Mouse (Mus musculus): ENCODE data around the gene Rab8a. TPM values are rescaled to one million over a fixed set of nuclear protein-coding genes. Genes with fewer than 3 reads are reported as not detected.

Gene Rab8a
- total and polyA plus RNA-seq, 3 experiments: 23.6 to 40.9 (median 24.2) TPM

DNA sequence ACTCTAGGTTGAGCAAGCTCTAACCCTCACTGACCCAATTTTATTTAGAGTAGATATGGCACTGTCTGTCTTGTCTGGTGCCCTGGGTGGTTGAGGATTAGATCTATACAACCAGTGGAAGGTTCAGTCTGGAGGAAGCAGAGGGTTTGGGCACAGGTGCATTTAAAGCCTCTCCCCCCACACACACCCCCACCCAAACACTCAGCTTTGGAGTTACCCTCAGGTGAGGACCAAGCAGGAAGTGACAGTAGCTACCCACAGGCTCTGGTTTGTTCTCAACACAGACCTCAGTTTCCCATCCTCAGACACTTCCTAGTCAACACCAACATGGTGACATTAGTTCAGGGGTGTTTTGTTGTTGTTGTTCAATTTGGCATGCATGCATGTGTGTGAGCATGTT lies 1.8 kb downstream of the Rab8a start:
- H3K36me3 ChIP-seq (ENCODE audit: control insufficient read depth, insufficient read depth, low read length): peaks cover 5% of the 10 kb centered on the region; the same call in 1 of the 2 replicates
- TF ChIP-seq CTCF (IDR thresholded peaks at IDR 0.05) (no peak), EP300 (IDR thresholded peaks at IDR 0.05; ENCODE audit: insufficient read depth, low read depth, low read length) (no peak), POLR2A (IDR thresholded peaks at IDR 0.05; ENCODE audit: insufficient read depth, low read depth, low read length) (no peak)
- H3K4me3 ChIP-seq: no peak overlapping the region
- H3K79me2 ChIP-seq (replicated peaks; ENCODE audit: control insufficient read depth, insufficient read depth, low read length): peaks cover 10% of the 10 kb centered on the region
- no peaks in the 10 kb centered on the region for H3K27me3 ChIP-seq (ENCODE audit: control insufficient read depth, insufficient read depth, low read length)
- intact Hi-C loops (cut with DNase I): no loop called here
- no peak overlapping the region for H3K9ac ChIP-seq (ENCODE audit: low read depth, low read length)
- peaks cover 15% of the 10 kb centered on the region for H3K4me1 ChIP-seq (ENCODE audit: control insufficient read depth, insufficient read depth, low read length)
- DNase-seq: no peak
- H3K27ac ChIP-seq: no peak overlapping the region

DNA sequence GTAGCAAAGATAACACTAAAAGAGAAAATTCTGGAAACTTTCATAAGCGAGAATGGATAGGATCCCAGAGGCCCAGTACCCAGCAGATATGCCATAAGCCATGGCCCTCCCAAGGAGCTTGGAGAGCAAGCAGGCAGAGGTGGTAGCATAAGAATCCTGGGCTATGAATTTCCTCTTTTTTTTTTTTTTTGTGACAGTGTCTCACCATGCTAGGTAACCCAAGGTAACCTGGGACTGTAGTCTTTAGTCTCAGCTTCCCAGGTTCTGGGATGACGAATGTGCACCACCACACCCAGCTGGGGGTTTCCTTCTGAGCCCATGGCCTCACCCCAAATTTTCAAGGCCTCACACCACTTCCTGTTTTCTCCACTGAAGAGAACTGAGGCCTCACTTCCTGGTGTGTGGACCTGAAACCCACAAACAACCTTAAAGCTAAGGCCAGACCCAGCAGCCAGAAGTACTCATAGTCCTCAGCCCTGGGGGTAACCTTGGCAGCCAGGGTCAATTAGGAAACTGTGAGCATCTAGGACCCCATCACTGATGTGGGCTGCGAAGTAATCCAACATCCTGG lies 8.2 kb downstream of the Rab8a start:
- Histone ChIP-seq H3K4me1 (ENCODE audit: control insufficient read depth, insufficient read depth, low read length) (peaks cover 2% of the 10 kb centered on the region), H3K36me3 (ENCODE audit: control insufficient read depth, insufficient read depth, low read length) (no peaks in the 10 kb centered on the region; the same call in 1 of the 2 replicates), H3K79me2 (replicated peaks; ENCODE audit: control insufficient read depth, insufficient read depth, low read length) (peaks cover 2% of the 10 kb centered on the region; the same call in 1 of the 2 replicates), H3K4me3 (no peak overlapping the region), H3K9ac (ENCODE audit: low read depth, low read length) (no peak overlapping the region), H3K27ac (no peak overlapping the region), H3K27me3 (ENCODE audit: control insufficient read depth, insufficient read depth, low read length) (no peaks in the 10 kb centered on the region)
- intact Hi-C loops (cut with DNase I): no loop called here
- peak in 1 of 2 experiments; percentile 53 for DNase-seq
- 83% methylated on average over 3 of the region's 3 CpGs for WGBS
- TF ChIP-seq EP300 (IDR thresholded peaks at IDR 0.05; ENCODE audit: insufficient read depth, low read depth, low read length) (no peak), CTCF (IDR thresholded peaks at IDR 0.05) (no peak), POLR2A (IDR thresholded peaks at IDR 0.05; ENCODE audit: insufficient read depth, low read depth, low read length) (no peak)

GRCm38 (mm10) chr8:72169681-72170249 lies 8.8 kb downstream of the Rab8a start:
- Histone ChIP-seq H3K9ac (ENCODE audit: low read depth, low read length) (no peak overlapping the region), H3K79me2 (replicated peaks; ENCODE audit: control insufficient read depth, insufficient read depth, low read length) (peaks cover 2% of the 10 kb centered on the region; the same call in 1 of the 2 replicates), H3K27me3 (ENCODE audit: control insufficient read depth, insufficient read depth, low read length) (no peaks in the 10 kb centered on the region), H3K27ac (no peak overlapping the region), H3K36me3 (ENCODE audit: control insufficient read depth, insufficient read depth, low read length) (no peaks in the 10 kb centered on the region; the same call in 1 of the 2 replicates), H3K4me1 (ENCODE audit: control insufficient read depth, insufficient read depth, low read length) (peaks cover 2% of the 10 kb centered on the region), H3K4me3 (no peak overlapping the region)
- TF ChIP-seq EP300 (IDR thresholded peaks at IDR 0.05; ENCODE audit: insufficient read depth, low read depth, low read length): no peak
- no peak for TF ChIP-seq CTCF (IDR thresholded peaks at IDR 0.05)
- TF ChIP-seq POLR2A (IDR thresholded peaks at IDR 0.05; ENCODE audit: insufficient read depth, low read depth, low read length): no peak
- DNase-seq: no peak
- intact Hi-C loops (cut with DNase I): no loop called here
- WGBS: 79% methylated on average over 3 of the region's 3 CpGs

- TF ChIP-seq POLR2A (IDR thresholded peaks at IDR 0.05; ENCODE audit: insufficient read depth, low read depth, low read length) (no peak), EP300 (IDR thresholded peaks at IDR 0.05; ENCODE audit: insufficient read depth, low read depth, low read length) (peak; percentile 80; the same call in 1 of the 2 replicates), CTCF (IDR thresholded peaks at IDR 0.05) (peak; percentile 92)
- Histone ChIP-seq H3K9ac (ENCODE audit: low read depth, low read length) (no peak overlapping the region), H3K79me2 (replicated peaks; ENCODE audit: control insufficient read depth, insufficient read depth, low read length) (no peaks in the 10 kb centered on the region), H3K4me3 (no peak overlapping the region), H3K4me1 (ENCODE audit: control insufficient read depth, insufficient read depth, low read length) (no peaks in the 10 kb centered on the region; the same call in 1 of the 2 replicates), H3K36me3 (ENCODE audit: control insufficient read depth, insufficient read depth, low read length) (no peaks in the 10 kb centered on the region), H3K27ac (no peak overlapping the region), H3K27me3 (ENCODE audit: control insufficient read depth, insufficient read depth, low read length) (no peaks in the 10 kb centered on the region)
- intact Hi-C loops (cut with DNase I): loop anchor here (1.0 to 5.0 kb wide), 3 partner anchors 65 to 188 kb away; partner anchors contain the start of gene Ap1m1
- peak; percentile 73 to 80 for DNase-seq
- 61% methylated on average over 5 of the region's 5 CpGs for WGBS
These were observed 16.4 kb downstream of the Rab8a start for GRCm38 (mm10) chr8:72177346-72177925.

DNA sequence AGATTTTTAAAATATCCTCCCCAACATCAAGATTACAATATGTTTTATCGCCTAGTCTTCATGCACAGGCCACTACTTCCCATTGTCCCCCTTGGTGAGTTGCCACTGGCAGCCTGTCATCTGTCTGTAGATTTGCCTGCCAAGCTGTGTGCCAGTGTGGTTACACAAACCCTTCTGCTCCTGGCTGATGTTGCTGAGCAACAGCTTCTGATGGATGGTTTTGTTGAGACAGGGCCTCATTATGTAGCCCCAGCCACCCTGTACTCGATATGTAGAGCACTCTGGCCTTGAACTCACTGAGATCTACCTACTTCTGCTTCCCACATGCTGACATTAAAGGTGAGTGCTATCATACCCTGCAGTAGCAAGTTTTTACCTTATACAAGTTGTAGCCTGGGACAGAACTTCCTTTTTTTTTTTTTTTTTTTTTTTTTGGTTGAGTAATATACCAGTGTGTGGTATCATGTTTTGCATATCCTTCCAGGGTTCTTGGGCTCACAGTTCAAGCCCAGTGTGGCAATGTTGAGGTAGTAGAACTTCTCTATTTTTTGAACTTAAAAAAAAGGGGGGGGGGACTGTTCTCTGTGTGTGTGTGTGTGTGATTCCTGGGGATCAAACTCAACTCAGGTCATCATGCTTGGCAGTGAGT lies 22.7 kb downstream of the Rab8a start:
- DNase-seq: no peak
- Histone ChIP-seq H3K27ac (no peak overlapping the region), H3K9ac (ENCODE audit: low read depth, low read length) (no peak overlapping the region), H3K36me3 (ENCODE audit: control insufficient read depth, insufficient read depth, low read length) (no peaks in the 10 kb centered on the region), H3K79me2 (replicated peaks; ENCODE audit: control insufficient read depth, insufficient read depth, low read length) (no peaks in the 10 kb centered on the region), H3K27me3 (ENCODE audit: control insufficient read depth, insufficient read depth, low read length) (no peaks in the 10 kb centered on the region), H3K4me1 (ENCODE audit: control insufficient read depth, insufficient read depth, low read length) (no peaks in the 10 kb centered on the region), H3K4me3 (no peak overlapping the region)
- TF ChIP-seq CTCF (IDR thresholded peaks at IDR 0.05) (no peak), EP300 (IDR thresholded peaks at IDR 0.05; ENCODE audit: insufficient read depth, low read depth, low read length) (no peak), POLR2A (IDR thresholded peaks at IDR 0.05; ENCODE audit: insufficient read depth, low read depth, low read length) (no peak)
- intact Hi-C loops (cut with DNase I): no loop called here
- WGBS: 83% methylated on average over 2 of the region's 2 CpGs

Data from heart, adult 2 months (tissue).